Mouse (Mus musculus) right cerebral cortex, postnatal 10 days (tissue): ENCODE data around the gene Gmeb2.
A peak's percentile ranks its signal among the peaks of the same experiment; 100 is the strongest.

ENCODE experiments used
- DNase-seq, 2 experiments: peaks; one replicate each; pipeline ENCODE4 v3.0.0; 2021; ENCODE audit warnings: low spot score in 2 of 2

Gmeb2 gene

DNA sequence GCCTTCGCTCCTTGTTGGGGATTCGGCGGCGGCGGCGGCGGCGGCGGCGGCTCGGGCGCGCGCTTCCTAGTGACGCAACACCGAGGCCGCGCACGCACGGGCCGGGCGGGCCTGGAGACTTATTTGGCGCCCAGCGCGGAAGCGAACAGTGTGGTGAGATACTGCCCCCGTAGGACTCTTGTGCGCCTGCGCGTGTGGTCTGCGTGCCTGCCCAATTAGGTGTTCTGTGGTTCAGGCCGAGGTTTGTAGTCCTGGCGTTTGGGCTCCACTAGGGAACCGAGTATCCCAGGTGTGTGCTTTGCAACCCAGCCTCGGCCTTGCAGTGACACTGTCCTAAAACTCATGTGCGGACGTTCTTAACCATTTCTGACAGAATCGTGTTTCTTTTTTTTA is at the start of gene Gmeb2:
TSS of gene Gmeb2 (minus strand) at position 78 of the 393 bp plus-strand sequence.
- peak; percentile 97 for DNase-seq

- DNase-seq: peak; percentile 71 to 81
Observed at GRCm38 (mm10) chr2:181334023-181334422, 46.2 kb upstream of the Gmeb2 start.

DNA sequence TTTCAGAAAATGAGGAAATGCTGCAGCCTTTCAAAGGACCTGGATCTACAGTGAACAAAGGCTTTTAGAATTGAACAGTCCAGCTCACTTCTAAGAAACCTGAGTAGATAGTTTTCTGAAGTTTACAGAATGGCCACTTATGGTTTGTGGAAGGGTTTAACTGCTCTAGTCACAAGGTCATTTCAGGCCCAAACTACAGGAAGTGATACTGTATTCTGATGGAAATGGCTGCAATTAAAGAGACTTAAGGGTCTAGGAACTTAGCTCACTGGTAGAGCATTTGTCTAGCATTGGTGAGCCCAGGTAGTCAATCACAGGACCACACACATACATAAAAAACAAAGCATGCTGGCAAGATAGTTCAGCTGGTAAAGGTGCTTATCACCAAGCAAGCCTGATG is 44.7 kb upstream of the Gmeb2 start:
- DNase-seq: no peak

DNA sequence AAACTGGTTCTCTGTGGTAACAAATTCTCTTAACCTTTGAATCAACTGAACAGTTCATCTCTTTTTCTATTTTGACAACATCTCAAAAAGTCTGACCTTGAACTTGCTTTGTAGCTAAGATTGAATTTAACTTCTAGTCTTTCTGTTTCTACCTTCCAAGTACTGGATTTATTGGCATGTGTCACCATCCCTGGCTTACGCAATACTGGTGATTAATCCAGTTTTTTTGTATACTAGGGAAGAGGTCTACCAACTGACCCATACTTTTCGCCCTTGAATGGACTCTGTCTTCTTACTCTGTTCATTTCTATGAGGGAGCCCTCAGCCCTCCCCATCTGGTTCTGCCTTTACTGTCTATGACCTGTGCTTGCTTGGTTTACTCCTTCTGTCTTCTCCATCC is 38.3 kb upstream of the Gmeb2 start:
- no peak for DNase-seq

- no peak for DNase-seq
Observed at GRCm38 (mm10) chr2:181322136-181322535, 34.3 kb upstream of the Gmeb2 start.

DNA sequence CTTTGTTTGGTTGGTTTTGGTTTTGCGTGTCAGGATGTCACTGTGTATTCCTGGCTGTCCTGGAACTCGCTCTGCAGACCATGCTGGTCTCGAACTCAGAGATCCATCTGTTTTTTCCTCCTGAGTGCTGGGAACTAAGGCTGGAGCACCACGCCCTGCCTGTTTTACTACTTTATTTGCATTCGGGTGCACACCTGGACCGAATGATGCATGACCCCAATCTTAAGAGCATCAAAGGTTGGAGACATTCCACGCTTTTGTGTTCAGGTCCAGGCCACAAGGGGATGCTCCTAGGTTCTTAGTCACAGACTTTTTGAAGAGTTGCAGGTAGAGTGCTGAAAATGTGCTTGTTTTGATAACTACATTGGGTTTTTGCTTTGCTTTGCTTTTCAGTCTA is 32.3 kb upstream of the Gmeb2 start:
- DNase-seq: no peak

GRCm38 (mm10) chr2:181319248-181320102 is 31.6 kb upstream of the Gmeb2 start, which contains the start of gene Rtel1:
Gene Rtel1, plus strand, starts transcription at chr2:181319739.
- peak; percentile 90 to 91 for DNase-seq

- DNase-seq: peak; percentile 87 to 90
Observed at GRCm38 (mm10) chr2:181314080-181314810, 26.4 kb upstream of the Gmeb2 start, which contains the start of gene Stmn3. Gene Stmn3, minus strand, starts transcription at chr2:181314500.

DNA sequence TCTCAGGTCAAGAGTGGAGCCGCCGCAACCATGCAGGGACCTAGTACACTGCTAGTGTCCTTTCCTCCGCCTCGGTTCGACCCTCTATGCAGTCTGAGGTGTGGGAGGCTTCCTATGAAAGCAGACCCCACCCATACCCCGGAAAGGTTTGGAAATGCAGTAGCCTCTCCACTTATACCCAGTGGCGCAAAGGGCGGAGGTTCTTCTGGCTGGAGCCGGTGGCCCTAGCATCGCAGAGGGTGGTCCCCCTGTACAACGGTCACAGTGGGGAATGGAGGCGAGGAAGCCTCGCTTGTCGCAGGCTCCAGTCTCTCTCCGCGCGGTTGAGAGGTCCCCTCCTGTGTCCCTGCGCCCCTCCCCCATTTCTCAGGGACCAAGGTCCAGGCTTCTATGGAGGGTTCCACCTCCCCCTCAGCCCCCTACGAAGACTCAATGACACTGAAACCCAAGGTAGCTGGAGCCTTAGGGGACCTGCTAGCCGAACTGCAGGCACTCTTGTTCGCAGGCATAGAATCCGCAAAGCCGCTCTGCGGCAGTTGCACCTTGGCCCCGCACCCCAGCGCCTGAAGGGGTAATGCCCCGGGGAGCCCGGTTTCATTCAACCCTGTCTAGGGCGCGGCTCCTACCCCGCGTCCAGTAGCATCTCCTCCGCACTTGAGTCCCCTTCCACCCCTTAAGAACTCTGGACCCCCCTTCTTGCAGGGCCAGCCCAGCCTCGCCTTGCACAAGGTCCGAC is 25.7 kb upstream of the Gmeb2 start:
- peak; percentile 64 to 68 for DNase-seq

GRCm38 (mm10) chr2:181313006-181313343 is 25.1 kb upstream of the Gmeb2 start:
- no peak for DNase-seq

- DNase-seq: no peak
Observed at GRCm38 (mm10) chr2:181312435-181312834, 24.6 kb upstream of the Gmeb2 start.

DNA sequence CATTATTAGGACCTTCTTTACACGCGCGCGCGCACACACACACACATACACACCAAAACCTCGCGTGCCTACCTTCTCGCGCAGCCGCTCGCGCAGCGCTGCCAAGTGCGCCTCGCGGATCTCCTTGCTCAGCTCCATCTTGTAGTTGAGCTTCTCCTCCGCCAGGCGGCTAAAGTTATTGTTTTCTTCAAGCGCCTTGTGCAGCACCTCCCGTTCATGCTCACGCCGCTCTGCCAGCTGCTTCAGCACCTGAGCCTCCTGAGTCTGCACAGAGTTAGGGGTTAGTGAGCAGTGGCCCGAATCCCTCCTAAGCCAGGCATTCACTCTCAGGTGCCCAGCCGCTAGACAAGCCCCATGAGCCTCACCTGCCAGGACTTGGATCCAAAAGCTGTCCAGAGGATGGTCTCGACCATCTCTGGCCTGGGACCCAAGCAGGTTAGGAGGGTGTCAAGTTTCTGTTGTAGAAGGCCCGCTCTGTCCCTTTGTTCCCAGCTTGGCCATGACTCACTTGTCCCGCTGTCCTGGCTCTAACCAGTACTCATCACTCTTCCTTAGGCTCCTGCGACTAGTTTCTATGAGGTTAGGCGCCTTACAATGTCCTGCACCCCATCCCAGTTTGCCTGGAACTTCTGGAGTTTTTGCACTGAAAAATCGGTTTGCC is 19.4 kb upstream of the Gmeb2 start:
- peak; percentile 80 to 81 for DNase-seq

DNA sequence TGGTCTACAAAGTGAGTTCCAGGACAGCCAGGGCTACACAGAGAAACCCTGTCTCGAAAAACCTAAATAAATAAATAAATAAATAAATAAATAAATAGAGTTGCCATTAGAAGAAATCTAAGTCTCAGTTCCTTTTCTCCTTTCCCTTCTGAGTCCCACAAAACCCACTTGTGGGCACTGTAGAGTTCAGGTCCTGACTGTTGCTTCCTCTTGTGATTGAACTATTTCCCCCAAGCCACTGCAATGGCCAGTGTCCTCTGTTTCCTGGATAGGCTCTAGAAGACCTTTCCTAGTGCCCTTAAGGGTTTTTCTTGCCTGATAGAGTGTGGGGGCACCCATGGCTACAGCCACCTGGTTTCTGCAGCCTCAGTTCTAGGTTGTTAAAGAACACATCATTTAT is 17.1 kb upstream of the Gmeb2 start:
- DNase-seq: no peak

DNA sequence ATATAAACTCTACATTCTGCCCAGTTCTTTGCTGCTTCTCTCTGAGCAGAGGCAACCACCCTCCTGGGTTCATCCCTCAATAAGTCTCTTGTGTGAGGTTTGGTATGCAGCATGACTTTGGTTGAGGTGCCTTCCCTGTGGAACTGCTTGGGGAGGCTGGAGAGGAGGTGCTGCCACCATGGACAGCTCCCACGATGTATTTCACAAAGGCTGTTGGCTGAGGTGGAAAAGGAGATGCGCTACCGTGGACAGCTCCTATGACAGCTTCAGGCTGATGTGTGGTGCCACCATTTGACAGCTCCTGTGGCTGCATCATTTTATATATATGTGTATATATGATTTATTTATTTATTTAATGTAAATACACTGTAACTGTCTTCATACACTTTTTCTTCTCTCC is 14.2 kb upstream of the Gmeb2 start:
- no peak for DNase-seq

DNA sequence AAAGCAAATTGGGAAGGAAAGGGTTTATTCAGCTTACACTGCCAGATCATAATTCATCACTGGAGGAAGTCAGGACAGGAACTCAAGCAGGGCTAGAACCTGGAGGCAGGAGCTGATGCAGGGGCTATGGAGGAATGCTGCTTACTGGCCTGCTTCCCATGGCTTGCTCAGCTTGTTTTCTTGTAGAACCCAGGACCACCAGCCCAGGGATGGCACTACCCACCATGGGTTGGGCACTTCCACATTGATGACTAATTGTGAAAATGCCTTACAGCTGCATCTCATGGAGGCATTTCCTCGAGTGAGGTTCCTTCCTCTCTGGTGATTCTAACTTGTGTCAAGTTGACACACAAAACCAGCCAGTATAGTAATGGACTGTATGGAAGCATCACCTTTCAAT is 3.1 kb upstream of the Gmeb2 start:
- no peak for DNase-seq

DNA sequence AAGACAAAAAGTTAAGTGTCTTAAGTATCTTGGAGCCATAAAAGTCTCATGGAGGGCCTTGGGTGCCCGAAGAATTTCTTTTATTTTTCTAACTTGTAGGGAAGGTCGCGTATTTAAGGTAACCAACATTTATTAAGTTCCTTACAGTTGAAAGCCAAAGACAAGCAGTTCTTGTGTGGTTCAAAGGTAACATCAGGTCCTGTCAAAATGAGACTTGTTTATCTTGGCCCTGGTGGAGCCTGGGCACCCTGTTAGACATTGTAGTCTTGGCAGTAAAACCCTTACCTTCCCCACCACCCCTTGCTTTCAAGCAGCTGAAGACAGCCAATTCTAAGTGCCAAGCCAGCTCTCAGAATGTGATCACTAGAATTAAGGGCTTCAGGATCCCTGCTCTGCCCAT is 856 bp upstream of the Gmeb2 start:
- no peak for DNase-seq

- DNase-seq: peak; percentile 86 to 87
Observed at GRCm38 (mm10) chr2:181287338-181287957, 387 bp downstream of the Gmeb2 start.

- DNase-seq: no peak
Observed at GRCm38 (mm10) chr2:181286629-181287337, 1.1 kb downstream of the Gmeb2 start.

DNA sequence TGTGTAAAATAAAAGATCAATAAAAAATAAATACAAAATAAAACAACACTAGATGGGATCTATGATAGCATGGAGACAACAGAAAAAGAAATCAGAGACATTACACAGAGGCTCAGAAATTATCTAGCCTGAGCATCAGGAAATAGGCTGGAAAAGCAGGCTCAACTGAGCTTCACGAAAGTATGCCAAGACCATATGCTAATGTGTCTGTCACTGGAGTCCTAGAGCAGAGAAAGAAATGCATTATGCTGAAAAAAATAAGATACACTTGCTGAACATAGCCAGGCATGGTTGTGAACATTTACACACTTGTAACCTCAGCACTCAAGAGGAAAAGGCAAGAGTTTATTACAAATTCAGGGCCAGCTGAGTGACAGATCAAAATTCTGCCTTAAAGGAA is 7.9 kb downstream of the Gmeb2 start:
- no peak for DNase-seq

GRCm38 (mm10) chr2:181277866-181278265 is 10.0 kb downstream of the Gmeb2 start:
- no peak for DNase-seq

- DNase-seq: no peak
Observed at GRCm38 (mm10) chr2:181276766-181277165, 11.1 kb downstream of the Gmeb2 start.
